Mouse (Mus musculus): ENCODE results near the gene Nme7. TPM values are rescaled to one million over a fixed set of nuclear protein-coding genes. Genes with fewer than 3 reads are reported as not detected.

Nme7 gene
- total RNA-seq, 1 experiment from 2014 or later = 37.0 TPM

- no peak for ATAC-seq (replicated peaks; ENCODE audit: low read depth, poor library complexity, severe bottlenecking)
Measured at GRCm38 (mm10) chr1:164318474-164318873, 14.6 kb downstream of the Nme7 start.

GRCm38 (mm10) chr1:164319542-164320140, 15.7 kb downstream of the Nme7 start:
- ATAC-seq (replicated peaks; ENCODE audit: low read depth, poor library complexity, severe bottlenecking) = peak; percentile 30

GRCm38 (mm10) chr1:164320731-164321130, 16.8 kb downstream of the Nme7 start:
- ATAC-seq (replicated peaks; ENCODE audit: low read depth, poor library complexity, severe bottlenecking) = no peak

- no peak for ATAC-seq (replicated peaks; ENCODE audit: low read depth, poor library complexity, severe bottlenecking)
Measured at GRCm38 (mm10) chr1:164321408-164321807, 17.5 kb downstream of the Nme7 start.

GRCm38 (mm10) chr1:164322987-164323650, 19.2 kb downstream of the Nme7 start:
- ATAC-seq (replicated peaks; ENCODE audit: low read depth, poor library complexity, severe bottlenecking) = no peak

DNA sequence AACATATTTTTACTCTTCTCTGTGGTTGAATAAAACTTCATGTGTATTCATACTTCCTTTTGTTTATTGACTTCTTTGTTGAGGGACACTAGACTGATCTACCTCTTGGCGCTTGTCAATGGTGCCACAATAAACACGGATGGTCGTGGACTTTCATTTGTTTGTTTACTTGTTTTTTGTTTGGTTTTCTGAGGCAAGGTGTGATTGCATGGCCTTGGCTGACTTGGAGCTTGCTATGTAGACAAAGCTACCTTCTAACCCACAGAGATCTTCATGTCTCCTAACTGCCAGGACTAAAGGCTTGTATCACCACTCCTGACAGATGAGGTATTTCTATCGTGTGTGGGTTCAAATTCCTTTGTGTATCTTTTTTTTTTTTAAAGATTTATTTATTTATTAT, 20.3 kb downstream of the Nme7 start:
- no peak for ATAC-seq (replicated peaks; ENCODE audit: low read depth, poor library complexity, severe bottlenecking)

DNA sequence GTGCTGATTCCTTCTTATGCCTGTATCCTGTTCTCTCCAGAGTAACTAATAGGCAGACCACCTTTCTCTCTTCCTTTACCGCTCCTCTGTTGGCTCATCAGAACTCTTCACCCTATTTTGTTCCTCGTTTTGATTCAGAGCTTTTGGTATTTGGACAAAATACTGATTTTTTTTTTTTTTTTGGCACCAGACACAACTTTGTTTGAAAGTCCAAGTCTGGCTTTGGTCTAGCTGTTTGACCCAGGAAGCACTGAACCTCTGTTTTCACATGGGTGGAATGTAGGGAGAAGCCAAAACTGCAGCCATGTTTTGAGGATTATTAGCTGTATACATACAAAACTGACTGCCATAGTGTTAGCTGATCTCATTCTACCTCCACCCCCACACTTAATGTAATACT, 21.0 kb downstream of the Nme7 start:
- no peak for ATAC-seq (replicated peaks; ENCODE audit: low read depth, poor library complexity, severe bottlenecking)

DNA sequence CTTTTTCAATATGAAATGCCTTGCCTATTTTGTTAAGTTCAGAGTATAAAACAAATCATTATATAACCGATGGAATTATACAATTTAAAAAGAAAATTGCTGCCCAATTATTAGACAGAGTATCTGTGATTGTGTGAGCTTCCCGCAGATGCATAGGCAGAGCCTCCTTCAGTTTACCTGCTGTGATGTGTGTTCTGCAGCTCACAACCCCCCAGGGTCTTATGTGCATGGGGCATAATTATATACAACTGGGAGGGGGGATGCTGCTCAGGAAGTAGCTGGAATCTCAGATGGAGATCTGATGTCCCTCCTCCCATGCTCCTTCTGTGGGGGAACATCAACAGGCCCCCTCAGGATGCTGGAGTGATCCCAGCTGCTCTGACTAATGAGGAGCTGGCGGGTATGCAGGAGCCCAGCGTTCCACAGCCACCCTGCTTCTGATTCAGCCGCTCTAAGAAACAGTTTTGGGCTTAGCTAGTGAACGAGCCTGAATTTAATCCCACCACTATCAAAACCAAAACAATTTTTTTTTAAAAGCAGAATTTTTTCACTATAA, 22.8 kb downstream of the Nme7 start:
- ATAC-seq (replicated peaks; ENCODE audit: low read depth, poor library complexity, severe bottlenecking) = no peak

- no peak for ATAC-seq (replicated peaks; ENCODE audit: low read depth, poor library complexity, severe bottlenecking)
Measured at GRCm38 (mm10) chr1:164327764-164328163, 23.8 kb downstream of the Nme7 start.

GRCm38 (mm10) chr1:164332559-164332958, 28.6 kb downstream of the Nme7 start:
- no peak for ATAC-seq (replicated peaks; ENCODE audit: low read depth, poor library complexity, severe bottlenecking)

DNA sequence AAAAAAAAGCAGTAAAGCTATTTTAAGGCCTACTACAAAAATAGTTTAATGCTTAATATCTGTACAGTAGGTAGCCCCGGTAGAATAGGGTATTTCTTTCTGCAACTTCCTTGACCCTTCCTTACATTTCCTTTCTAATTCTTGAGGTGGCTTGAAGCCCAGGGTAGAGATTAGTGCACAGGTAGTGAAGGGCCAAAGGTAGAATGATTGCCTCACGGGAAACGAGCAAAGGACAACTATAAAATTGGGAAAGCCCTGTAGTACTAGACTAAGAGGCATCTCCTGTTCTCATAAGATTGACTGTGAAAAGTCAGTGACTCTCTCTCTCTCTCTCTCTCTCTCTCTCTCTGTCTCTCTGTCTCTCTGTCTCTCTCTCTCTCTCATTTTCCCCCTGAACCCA, 31.5 kb downstream of the Nme7 start:
- no peak for ATAC-seq (replicated peaks; ENCODE audit: low read depth, poor library complexity, severe bottlenecking)

DNA sequence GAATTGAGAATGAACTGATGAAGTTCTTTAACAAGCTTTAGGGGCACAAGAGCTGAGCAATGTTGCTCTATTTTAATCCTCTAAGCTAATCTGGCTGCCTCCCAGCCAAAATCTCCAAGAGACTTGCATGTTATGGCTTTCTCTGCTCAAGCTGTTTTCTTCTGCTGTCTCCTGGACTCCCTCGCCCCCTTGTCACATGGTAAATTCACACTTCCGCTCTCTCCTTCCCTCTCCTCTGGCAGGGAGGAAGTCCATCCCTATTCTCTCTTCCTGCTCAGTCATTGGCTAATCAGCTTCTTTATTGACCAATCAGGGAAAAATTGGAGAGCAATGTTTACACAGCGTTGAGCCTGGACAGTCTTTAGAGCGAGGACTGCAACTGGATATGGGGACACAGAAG, 31.9 kb downstream of the Nme7 start:
- no peak for ATAC-seq (replicated peaks; ENCODE audit: low read depth, poor library complexity, severe bottlenecking)

GRCm38 (mm10) chr1:164342161-164342560, 38.2 kb downstream of the Nme7 start:
- ATAC-seq (replicated peaks; ENCODE audit: low read depth, poor library complexity, severe bottlenecking) = no peak

DNA sequence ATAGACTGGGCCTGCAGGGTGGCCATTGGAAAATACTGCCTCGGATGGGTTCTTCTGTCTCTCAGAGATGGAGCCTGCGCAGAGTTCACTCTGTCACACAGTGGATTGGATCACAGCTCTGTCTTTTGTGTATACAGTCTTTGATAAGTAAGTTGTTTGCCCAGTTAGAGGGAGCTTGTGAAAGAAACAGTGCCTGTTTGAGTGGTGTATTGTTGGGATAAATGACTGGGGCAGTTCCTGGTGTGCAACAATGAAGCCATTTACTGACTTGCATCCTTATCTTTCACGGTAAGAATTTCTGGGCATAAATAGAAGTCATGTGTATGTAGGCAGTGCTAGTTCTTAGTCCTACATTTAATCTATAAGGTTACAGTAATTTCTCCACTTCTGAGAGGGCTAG, 49.5 kb downstream of the Nme7 start:
- ATAC-seq (replicated peaks; ENCODE audit: low read depth, poor library complexity, severe bottlenecking) = no peak

GRCm38 (mm10) chr1:164357995-164358394, 54.1 kb downstream of the Nme7 start:
- ATAC-seq (replicated peaks; ENCODE audit: low read depth, poor library complexity, severe bottlenecking) = no peak

GRCm38 (mm10) chr1:164361997-164362396, 58.1 kb downstream of the Nme7 start:
- ATAC-seq (replicated peaks; ENCODE audit: low read depth, poor library complexity, severe bottlenecking) = no peak

DNA sequence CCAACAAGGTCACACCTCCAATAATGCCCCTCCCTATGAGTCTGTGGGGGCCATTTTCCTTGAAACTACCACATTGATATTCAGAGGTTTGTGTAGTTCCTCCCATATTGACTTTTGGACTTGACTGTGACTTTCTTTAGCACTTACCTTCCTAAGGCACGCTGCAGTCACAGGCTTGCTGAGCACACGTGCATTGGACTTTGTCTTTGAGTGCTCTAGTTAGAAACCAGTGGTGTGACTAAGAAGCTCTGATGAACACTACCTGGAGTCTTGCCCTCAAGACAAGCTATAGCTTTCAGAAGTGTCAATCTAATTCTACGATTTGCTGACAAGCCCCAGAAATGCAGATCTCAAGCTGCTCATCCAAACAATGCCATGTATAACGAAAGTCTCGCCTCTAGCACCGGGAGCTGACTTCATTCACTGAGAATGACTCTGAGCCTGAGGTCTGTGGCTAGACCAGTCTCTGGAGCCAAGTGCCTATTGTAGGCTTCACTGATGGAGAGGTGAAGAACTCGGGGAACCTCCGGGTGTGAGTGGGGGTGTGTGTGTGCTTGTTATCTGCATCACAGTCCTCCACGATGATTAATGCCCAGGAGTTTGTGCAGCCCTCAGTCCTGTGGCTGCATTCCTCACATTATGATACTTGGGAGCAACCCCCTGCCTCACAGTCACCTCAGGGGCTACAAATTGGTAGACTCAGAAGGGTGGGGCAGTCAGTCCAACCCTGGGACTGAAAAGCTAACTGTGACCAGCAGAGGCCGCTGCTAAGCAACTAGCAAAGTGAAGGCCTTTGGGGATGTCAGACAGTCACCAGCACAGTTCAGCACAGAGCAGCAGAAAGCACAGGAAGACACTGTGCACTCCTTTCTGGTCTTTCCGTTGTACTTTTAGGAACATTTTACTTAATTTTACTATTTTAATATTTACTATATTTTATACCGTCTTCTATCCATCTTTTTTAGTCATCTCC, 62.5 kb downstream of the Nme7 start:
- peak; percentile 98 for ATAC-seq (replicated peaks; ENCODE audit: low read depth, poor library complexity, severe bottlenecking)

GRCm38 (mm10) chr1:164368152-164368551, 64.2 kb downstream of the Nme7 start:
- ATAC-seq (replicated peaks; ENCODE audit: low read depth, poor library complexity, severe bottlenecking) = no peak

DNA sequence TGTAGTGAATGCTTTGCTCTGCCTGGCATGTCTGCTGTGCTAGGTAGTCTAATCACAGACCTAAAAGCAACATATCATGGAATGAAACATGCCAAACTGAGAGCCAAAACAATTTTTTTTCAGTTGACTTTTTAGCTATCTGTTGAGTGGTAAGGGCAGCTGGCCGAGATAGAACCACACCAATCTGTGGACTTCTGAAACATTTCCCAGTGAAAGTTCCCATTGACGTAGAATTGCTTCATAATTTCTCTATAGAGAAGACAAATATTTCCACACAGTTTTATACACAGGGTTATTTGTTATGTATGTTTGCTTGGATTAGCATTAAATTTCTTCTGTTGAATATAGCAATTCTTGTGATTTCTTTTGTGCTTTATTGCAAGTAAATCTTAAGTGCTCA, 65.9 kb downstream of the Nme7 start:
- no peak for ATAC-seq (replicated peaks; ENCODE audit: low read depth, poor library complexity, severe bottlenecking)

GRCm38 (mm10) chr1:164373029-164373428, 69.1 kb downstream of the Nme7 start:
- ATAC-seq (replicated peaks; ENCODE audit: low read depth, poor library complexity, severe bottlenecking) = no peak

DNA sequence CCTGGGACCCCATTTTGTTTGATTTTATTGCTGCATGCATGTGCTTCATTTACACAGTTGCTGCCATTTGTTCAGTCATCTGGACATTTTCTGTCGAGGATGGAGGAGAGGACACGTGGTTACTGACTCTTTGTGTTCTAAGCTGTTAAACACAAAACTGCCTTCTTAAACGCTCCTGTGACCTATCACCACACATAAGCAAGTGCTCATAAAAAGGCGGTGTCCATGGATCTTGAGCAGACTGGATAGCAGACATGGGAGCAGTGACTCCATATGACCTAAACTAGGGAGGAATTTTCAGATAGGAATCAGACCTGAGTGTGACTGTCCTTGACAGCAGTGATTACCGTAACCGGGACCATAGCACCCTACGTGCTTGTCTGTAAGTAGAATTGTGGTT, 70.1 kb downstream of the Nme7 start:
- ATAC-seq (replicated peaks; ENCODE audit: low read depth, poor library complexity, severe bottlenecking) = no peak
